Mouse (Mus musculus) lung, embryonic 16.5 days (tissue): ENCODE data around the gene Serpine1. TPM values are rescaled to one million over a fixed set of nuclear protein-coding genes. Genes with fewer than 3 reads are reported as not detected.

ENCODE experiments used
- ATAC-seq: fragments of 200-750 bp; cut with Nextera tagmentation; 2 replicates; pipeline ENCODE4 v1.8.0; 2017; ENCODE audit warnings: low read depth, mild to moderate bottlenecking, moderate library complexity
- H3K27ac ChIP-seq: fragments of 300-500 bp; sonication (generic); 2 replicates; pipeline ENCODE4 v1.5.1; 2014; ENCODE audit warnings: mild to moderate bottlenecking, control low read depth, low read length
- H3K27me3 ChIP-seq: fragments of 300-500 bp; sonication (generic); 2 replicates; pipeline ENCODE4 v1.6.1; 2014; ENCODE audit warnings: low read depth, low read length, mixed read lengths; ENCODE audit not compliant: control insufficient read depth, insufficient read depth
- H3K36me3 ChIP-seq: fragments of 300-500 bp; sonication (generic); 2 replicates; pipeline ENCODE4 v1.6.1; 2014; ENCODE audit warnings: low read length; ENCODE audit not compliant: control insufficient read depth, insufficient read depth
- H3K4me1 ChIP-seq: fragments of 300-500 bp; sonication (generic); replicated peaks from 2 replicates; pipeline ENCODE4 v1.6.1; 2014; ENCODE audit warnings: low read length, mixed read lengths; ENCODE audit not compliant: control insufficient read depth, insufficient read depth
- H3K4me2 ChIP-seq: fragments of 300-500 bp; sonication (generic); 2 replicates; pipeline ENCODE4 v1.6.1; 2014; ENCODE audit warnings: low read depth, low read length, control low read depth
- H3K4me3 ChIP-seq: fragments of 300-500 bp; sonication (generic); 2 replicates; pipeline ENCODE4 v1.5.1; 2014; ENCODE audit warnings: mild to moderate bottlenecking, low read length, control low read depth
- H3K9ac ChIP-seq: fragments of 300-500 bp; sonication (generic); 2 replicates; pipeline ENCODE4 v1.6.1; 2014; ENCODE audit warnings: low read length, control low read depth
- H3K9me3 ChIP-seq: fragments of 300-500 bp; sonication (generic); 2 replicates; pipeline ENCODE4 v1.6.1; 2016; ENCODE audit warnings: low read length; ENCODE audit not compliant: control insufficient read depth
- WGBS: fragments of 180-500 bp; shearing (Covaris S2); extraction: QIAGEN DNeasy Blood & Tissue Kit; methylation state at CpG from one replicate; pipeline ENCODE4 v1.1.7; 2014; 5-methylcytosine and 5-hydroxymethylcytosine counted together
- polyA plus RNA-seq: library from polyadenylated mRNA; unstranded; fragments of >200 nt; fragmentation: Nextera tagmentation; extraction: Ambion mirVana; gene quantifications from 2 replicates; pipeline ENCODE4 v1.2.1, GENCODE M21; 2015

The Serpine1 gene
- polyA plus RNA-seq, 1 experiment from 2014 or later, result 0.93 TPM

- Histone ChIP-seq H3K36me3 (no peaks in the 10 kb centered on the region), H3K9ac (no peak overlapping the region), H3K4me1 (peaks cover 22% of the 10 kb centered on the region), H3K4me2 (no peak overlapping the region), H3K9me3 (no peaks in the 10 kb centered on the region), H3K4me3 (no peak overlapping the region), H3K27ac (no peak overlapping the region), H3K27me3 (no peaks in the 10 kb centered on the region)
- no peak for ATAC-seq
- WGBS, result 80% methylated on average over 4 of the region's 4 CpGs
Observed at GRCm38 (mm10) chr5:137083051-137083450, 11.0 kb upstream of the Serpine1 start.

GRCm38 (mm10) chr5:137079849-137080248 lies 7.8 kb upstream of the Serpine1 start:
- 15% methylated on average over 5 of the region's 5 CpGs for WGBS
- H3K9me3 ChIP-seq, result no peaks in the 10 kb centered on the region

GRCm38 (mm10) chr5:137078616-137079015 lies 6.5 kb upstream of the Serpine1 start:
- no peak overlapping the region for H3K4me2 ChIP-seq
- H3K9ac ChIP-seq, result no peak overlapping the region
- ATAC-seq, result no peak
- H3K27me3 ChIP-seq, result no peaks in the 10 kb centered on the region
- peak overlapping the region; percentile 87 for H3K27ac ChIP-seq
- H3K9me3 ChIP-seq, result no peaks in the 10 kb centered on the region
- H3K4me1 ChIP-seq, result peaks cover 60% of the 10 kb centered on the region
- no peaks in the 10 kb centered on the region for H3K36me3 ChIP-seq
- H3K4me3 ChIP-seq, result no peak overlapping the region
- WGBS, result 7% methylated on average over 6 of the region's 6 CpGs

More at GRCm38 (mm10) chr5:137079849-137080248, 7.8 kb upstream of the Serpine1 start:
- Histone ChIP-seq H3K9ac (no peak overlapping the region), H3K27ac (peak overlapping the region; percentile 87), H3K4me2 (no peak overlapping the region), H3K4me1 (peaks cover 50% of the 10 kb centered on the region), H3K4me3 (no peak overlapping the region), H3K36me3 (no peaks in the 10 kb centered on the region), H3K27me3 (no peaks in the 10 kb centered on the region)
- ATAC-seq, result peak; percentile 66

- Histone ChIP-seq H3K4me3 (no peak overlapping the region), H3K27me3 (no peaks in the 10 kb centered on the region), H3K9ac (no peak overlapping the region), H3K36me3 (no peaks in the 10 kb centered on the region), H3K4me1 (peaks cover 63% of the 10 kb centered on the region), H3K4me2 (no peak overlapping the region; the same call in 1 of the 2 replicates), H3K9me3 (no peaks in the 10 kb centered on the region), H3K27ac (peak overlapping the region; percentile 87)
- peak; percentile 50 for ATAC-seq
- 21% methylated on average over 14 of the region's 14 CpGs for WGBS
Observed at GRCm38 (mm10) chr5:137078041-137078440, 6.0 kb upstream of the Serpine1 start.

GRCm38 (mm10) chr5:137077187-137077586 lies 5.1 kb upstream of the Serpine1 start:
- Histone ChIP-seq H3K36me3 (no peaks in the 10 kb centered on the region), H3K27me3 (no peaks in the 10 kb centered on the region), H3K4me3 (no peak overlapping the region), H3K4me2 (no peak overlapping the region), H3K9ac (no peak overlapping the region), H3K4me1 (peaks cover 72% of the 10 kb centered on the region), H3K27ac (peak overlapping the region; percentile 87), H3K9me3 (no peaks in the 10 kb centered on the region)
- no peak for ATAC-seq
- whole genome bisulfite sequencing, result 71% methylated on average over 7 of the region's 7 CpGs

GRCm38 (mm10) chr5:137076191-137076930 lies 4.3 kb upstream of the Serpine1 start:
- Histone ChIP-seq H3K27ac (peak overlapping the region; percentile 87), H3K4me2 (no peak overlapping the region), H3K9me3 (no peaks in the 10 kb centered on the region), H3K9ac (peak overlapping the region; percentile 25; the same call in 1 of the 2 replicates), H3K4me3 (no peak overlapping the region), H3K27me3 (no peaks in the 10 kb centered on the region), H3K4me1 (peaks cover 78% of the 10 kb centered on the region), H3K36me3 (no peaks in the 10 kb centered on the region)
- 20% methylated on average over 12 of the region's 12 CpGs for WGBS
- ATAC-seq, result peak; percentile 44

- WGBS, result 42% methylated on average over 6 of the region's 6 CpGs
- Histone ChIP-seq H3K9ac (no peak overlapping the region), H3K4me1 (peaks cover 76% of the 10 kb centered on the region), H3K9me3 (no peaks in the 10 kb centered on the region), H3K4me2 (no peak overlapping the region), H3K36me3 (no peaks in the 10 kb centered on the region), H3K27ac (peak overlapping the region; percentile 87), H3K27me3 (no peaks in the 10 kb centered on the region), H3K4me3 (no peak overlapping the region)
- no peak for ATAC-seq
Observed at GRCm38 (mm10) chr5:137075726-137076125, 3.7 kb upstream of the Serpine1 start.

GRCm38 (mm10) chr5:137074191-137074651 lies 2.2 kb upstream of the Serpine1 start:
- 13% methylated on average over 6 of the region's 6 CpGs for WGBS
- no peak for ATAC-seq
- Histone ChIP-seq H3K27me3 (no peaks in the 10 kb centered on the region), H3K27ac (peak overlapping the region; percentile 63), H3K9me3 (no peaks in the 10 kb centered on the region), H3K4me2 (no peak overlapping the region), H3K36me3 (no peaks in the 10 kb centered on the region), H3K4me1 (peaks cover 67% of the 10 kb centered on the region), H3K9ac (0 out of 2 replicates have a peak overlapping the region, but pooled peaks have one; percentile 9), H3K4me3 (no peak overlapping the region)

- H3K4me1 ChIP-seq, result peaks cover 56% of the 10 kb centered on the region
- no peak overlapping the region for H3K4me3 ChIP-seq
- H3K36me3 ChIP-seq, result no peaks in the 10 kb centered on the region
- H3K9ac ChIP-seq, result no peak overlapping the region
- H3K27me3 ChIP-seq, result no peaks in the 10 kb centered on the region
- no peak overlapping the region for H3K4me2 ChIP-seq
- no peak for ATAC-seq
- H3K27ac ChIP-seq, result peak overlapping the region; percentile 94
- 92% methylated on average over 8 of the region's 8 CpGs for WGBS
- no peaks in the 10 kb centered on the region for H3K9me3 ChIP-seq
Observed at GRCm38 (mm10) chr5:137073141-137073540, 1.1 kb upstream of the Serpine1 start.
